Mouse (Mus musculus) urinary bladder, postnatal 0 days (tissue): ENCODE data around the gene Kif2b. TPM values are rescaled to one million over a fixed set of nuclear protein-coding genes. Genes with fewer than 3 reads are reported as not detected.

Source experiments
- polyA plus RNA-seq: library from polyadenylated mRNA; unstranded; fragments of >200 nt; fragmentation: Nextera tagmentation; extraction: Ambion mirVana; gene quantifications from 2 replicates; pipeline ENCODE4 v1.2.1, GENCODE M21; 2015

Gene Kif2b
- not detected in 2 replicates for polyA plus RNA-seq

GRCm38 (mm10) chr11:91577317-91577716 lies at the start of gene Kif2b:
TSS of gene Kif2b (minus strand) at chr11:91577558.

